Mouse (Mus musculus): ENCODE measurements at regions not wholly inside any gene's neighbourhood (a gene's known extent, or its start where the extent isn't known, plus 50 kb on each side); places are given as distances from the start of the nearest gene placed in this dataset.

- DNase-seq (ENCODE audit: low spot score): no peak
These were observed 429.4 kb downstream of the Fut8 start for GRCm38 (mm10) chr12:77667151-77667874.

- peak; percentile 76 for DNase-seq (ENCODE audit: low spot score)
These were observed 429.9 kb downstream of the Fut8 start for GRCm38 (mm10) chr12:77667875-77668204.

- no peak for DNase-seq (ENCODE audit: low spot score)
These were observed 432.6 kb downstream of the Fut8 start for GRCm38 (mm10) chr12:77670531-77670930.

GRCm38 (mm10) chr12:77674352-77674751 lies 436.4 kb downstream of the Fut8 start:
- DNase-seq (ENCODE audit: low spot score): no peak

- no peak for DNase-seq (ENCODE audit: low spot score)
These were observed 436.8 kb downstream of the Fut8 start for GRCm38 (mm10) chr12:77674755-77675154.

- no peak for DNase-seq (ENCODE audit: low spot score)
These were observed 440.1 kb downstream of the Fut8 start for GRCm38 (mm10) chr12:77678040-77678439.

GRCm38 (mm10) chr12:77694101-77694500 lies 456.2 kb downstream of the Fut8 start:
- no peak for DNase-seq (ENCODE audit: low spot score)

- no peak for DNase-seq (ENCODE audit: low spot score)
These were observed 458.2 kb downstream of the Fut8 start for GRCm38 (mm10) chr12:77696039-77696631.

- DNase-seq (ENCODE audit: low spot score): no peak
These were observed 458.7 kb downstream of the Fut8 start for GRCm38 (mm10) chr12:77696662-77697061.

- DNase-seq (ENCODE audit: low spot score): no peak
These were observed 460.2 kb downstream of the Fut8 start for GRCm38 (mm10) chr12:77698088-77698487.

- DNase-seq (ENCODE audit: low spot score): peak; percentile 36
These were observed 462.1 kb downstream of the Fut8 start for GRCm38 (mm10) chr12:77699896-77700605.

- DNase-seq (ENCODE audit: low spot score): no peak
These were observed 477.6 kb downstream of the Fut8 start for GRCm38 (mm10) chr12:77715506-77715905.

GRCm38 (mm10) chr12:77715979-77716378 lies 478.1 kb downstream of the Fut8 start:
- no peak for DNase-seq (ENCODE audit: low spot score)

GRCm38 (mm10) chr12:77727766-77728165 lies 466.3 kb upstream of the Gm6657 start:
- DNase-seq (ENCODE audit: low spot score): no peak

- peak; percentile 5 for DNase-seq (ENCODE audit: low spot score)
These were observed 454.8 kb upstream of the Gm6657 start for GRCm38 (mm10) chr12:77739047-77739760.

- no peak for DNase-seq (ENCODE audit: low spot score)
These were observed 451.3 kb upstream of the Gm6657 start for GRCm38 (mm10) chr12:77742716-77743115.

GRCm38 (mm10) chr12:77749438-77750007 lies 444.5 kb upstream of the Gm6657 start:
- DNase-seq (ENCODE audit: low spot score): no peak

- DNase-seq (ENCODE audit: low spot score): no peak
These were observed 441.9 kb upstream of the Gm6657 start for GRCm38 (mm10) chr12:77752181-77752580.

GRCm38 (mm10) chr12:77756021-77756420 lies 438.0 kb upstream of the Gm6657 start:
- no peak for DNase-seq (ENCODE audit: low spot score)

GRCm38 (mm10) chr12:77760976-77761375 lies 433.1 kb upstream of the Gm6657 start:
- no peak for DNase-seq (ENCODE audit: low spot score)

- no peak for DNase-seq (ENCODE audit: low spot score)
These were observed 418.0 kb upstream of the Gm6657 start for GRCm38 (mm10) chr12:77776011-77776546.

- DNase-seq (ENCODE audit: low spot score): no peak
These were observed 417.3 kb upstream of the Gm6657 start for GRCm38 (mm10) chr12:77776755-77777154.
